Mouse (Mus musculus): ENCODE measurements around the gene Ak5.

DNA sequence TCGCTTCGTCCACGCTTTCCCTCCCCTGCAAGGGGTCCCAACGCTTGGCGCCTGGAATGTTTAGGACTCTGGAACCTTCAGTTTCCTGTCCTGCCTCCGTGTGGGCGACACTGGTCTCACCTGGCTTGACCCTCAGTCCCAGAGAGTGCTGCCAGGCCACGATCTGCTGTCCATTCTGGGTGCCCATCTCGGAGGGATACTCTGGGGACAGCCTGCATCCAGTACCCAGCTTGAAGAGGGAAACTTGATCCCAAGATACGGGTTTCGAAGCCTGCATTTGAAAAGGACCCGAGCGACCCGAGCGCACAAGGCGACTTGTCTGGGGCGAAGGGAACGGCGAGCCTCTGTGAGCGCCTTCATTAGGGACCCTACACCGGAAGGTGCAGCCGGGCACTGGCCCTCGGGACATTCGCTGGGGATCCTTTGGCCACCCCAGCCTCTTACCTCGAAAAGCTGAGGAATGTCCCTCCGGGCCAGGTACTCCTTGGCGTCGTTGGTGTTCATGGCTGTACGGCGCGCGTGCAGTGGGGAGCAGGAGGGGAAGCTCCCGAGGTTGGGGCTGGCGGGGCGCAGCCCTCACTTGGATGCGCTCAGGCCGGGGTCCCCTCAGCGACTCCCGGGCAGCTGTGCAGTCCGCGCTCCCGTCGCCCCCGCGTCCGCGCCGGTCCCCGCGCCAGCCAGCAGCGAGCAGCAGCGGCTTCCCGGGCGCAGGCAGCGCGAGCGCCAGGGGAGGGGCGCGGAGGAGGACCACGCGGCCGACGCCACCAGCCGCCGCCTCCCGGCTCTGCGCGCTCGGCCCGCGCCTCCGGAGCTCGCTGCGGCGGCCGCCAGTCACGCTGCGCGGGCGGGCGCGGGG is 576 bp downstream of the Ak5 start:
- TF ChIP-seq CTCF (conservative IDR thresholded peaks at IDR 0.05; ENCODE audit: low read length): no peak
- no peak for TF ChIP-seq POU5F1 (IDR thresholded peaks at IDR 0.05; ENCODE audit: borderline replicate concordance, low read length)
- no peak for TF ChIP-seq NANOG (IDR thresholded peaks at IDR 0.05; ENCODE audit: borderline replicate concordance, low read length)
